Mouse (Mus musculus) lung, adult 2 months (tissue): ENCODE results near the gene Lect2. TPM values are rescaled to one million over a fixed set of nuclear protein-coding genes. Genes with fewer than 3 reads are reported as not detected.
A peak's percentile ranks its signal among the peaks of the same experiment; 100 is the strongest.

ENCODE experiments used
- DNase-seq: peaks from one replicate; pipeline ENCODE4 v3.0.0; 2022
- H3K4me1 ChIP-seq: fragments of 200-500 bp; 2 replicates; pipeline ENCODE4 v1.6.1; 2011; ENCODE audit warnings: low read length; ENCODE audit not compliant: control insufficient read depth, insufficient read depth
- H3K4me3 ChIP-seq: fragments of 200-500 bp; replicated peaks from 2 replicates; pipeline ENCODE3; 2011; ENCODE audit warnings: low read depth, mild to moderate bottlenecking, control low read depth, low read length; ENCODE audit errors: extremely low read depth
- CTCF ChIP-seq: fragments of 200-500 bp; IDR thresholded peaks from 2 replicates; pipeline ENCODE4 v1.5.1; 2011; ENCODE audit warnings: mild to moderate bottlenecking, low read length, control low read depth; ENCODE audit not compliant: insufficient read depth
- POLR2A ChIP-seq: fragments of 200-500 bp; IDR thresholded peaks from 2 replicates; pipeline ENCODE4 v1.6.1; 2011; ENCODE audit warnings: low read depth, mild to moderate bottlenecking, control low read depth, low read length, borderline replicate concordance; ENCODE audit errors: extremely low read depth
- WGBS: fragments of 180-500 bp; shearing (Covaris S2); methylation state at CpG from one replicate; pipeline ENCODE4 v1.1.7; 2018; 5-methylcytosine and 5-hydroxymethylcytosine counted together
- polyA plus RNA-seq: library from polyadenylated mRNA; depleted of rRNA; stranded (reverse); fragments of >200 nt; gene quantifications from 2 replicates; pipeline ENCODE4 v1.2.3, GENCODE M21; 2012

Gene Lect2
- polyA plus RNA-seq, 1 experiment = not detected

DNA sequence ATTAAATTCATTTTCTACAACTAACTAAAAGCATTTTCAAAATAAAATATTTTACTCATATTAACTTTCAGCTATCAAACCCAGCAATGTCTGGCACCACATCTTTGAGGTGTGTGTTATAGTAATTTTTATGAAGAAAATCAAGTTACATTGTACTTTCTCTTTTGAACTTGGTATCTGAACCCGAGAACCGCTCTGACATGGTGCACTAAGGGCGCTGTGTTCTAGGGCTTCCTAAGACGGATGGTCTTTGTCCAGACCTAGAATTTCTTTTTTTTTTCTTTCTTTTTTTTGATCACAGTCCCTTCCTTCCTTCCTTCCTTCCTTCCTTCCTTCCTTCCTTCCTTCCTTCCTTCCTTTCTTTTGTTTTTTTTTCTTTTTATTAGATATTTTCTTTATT lies 8.5 kb downstream of the Lect2 start:
- Histone ChIP-seq H3K4me1 (no peaks in the 10 kb centered on the region), H3K4me3 (no peak overlapping the region)
- WGBS = 95% methylated on average over 4 of the region's 4 CpGs
- TF ChIP-seq CTCF (no peak), POLR2A (no peak)
- DNase-seq = no peak

DNA sequence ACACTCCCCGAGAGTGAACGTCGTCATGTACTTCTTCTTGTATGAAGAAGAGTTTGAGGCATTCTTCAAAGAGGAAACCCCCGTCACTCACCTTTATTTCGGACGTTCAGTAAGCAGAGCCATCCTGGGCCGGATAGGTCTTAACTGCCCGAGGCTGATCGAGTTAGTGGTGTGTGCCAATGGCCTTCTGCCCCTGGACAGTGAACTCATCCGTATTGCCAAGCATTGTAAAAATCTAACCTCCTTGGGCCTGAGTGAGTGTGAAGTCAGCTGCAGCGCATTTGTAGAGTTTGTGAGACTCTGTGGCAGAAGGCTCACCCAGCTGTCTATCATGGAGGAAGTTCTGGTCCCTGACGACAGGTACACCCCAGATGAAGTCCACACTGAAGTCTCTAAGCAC lies 11.3 kb downstream of the Lect2 start:
- no peak for DNase-seq

DNA sequence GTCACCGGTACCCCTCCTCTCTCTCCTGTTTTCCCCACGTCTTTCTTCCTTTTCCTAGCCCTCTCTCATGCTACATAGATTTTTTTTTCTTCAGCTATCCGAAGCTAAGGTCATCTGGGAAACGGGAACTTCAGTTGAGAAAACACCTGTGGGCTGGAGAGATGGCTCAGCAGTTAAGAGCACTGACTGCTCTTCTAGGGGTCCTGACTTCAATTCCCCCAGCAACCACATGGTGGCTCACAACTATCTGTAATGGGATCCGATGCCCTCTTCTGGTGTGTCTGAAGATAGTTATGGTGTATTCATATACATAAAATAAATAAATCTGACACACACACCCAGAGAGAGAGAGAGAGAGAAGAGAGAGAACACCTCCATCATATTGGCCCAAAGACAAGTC lies 12.7 kb downstream of the Lect2 start:
- no peak for DNase-seq
- Histone ChIP-seq H3K4me1 (no peaks in the 10 kb centered on the region), H3K4me3 (no peak overlapping the region)
- 67% methylated on average over 5 of the region's 5 CpGs for WGBS
- TF ChIP-seq CTCF (no peak), POLR2A (no peak)

More for the DNA sequence above, 11.3 kb downstream of the Lect2 start:
- no peaks in the 10 kb centered on the region for H3K4me1 ChIP-seq
- H3K4me3 ChIP-seq = no peak overlapping the region
- TF ChIP-seq CTCF = no peak
- 77% methylated on average over 12 of the region's 12 CpGs for WGBS

GRCm38 (mm10) chr13:56534931-56535330 lies 13.4 kb downstream of the Lect2 start:
- 80% methylated on average over 5 of the region's 5 CpGs for WGBS

DNA sequence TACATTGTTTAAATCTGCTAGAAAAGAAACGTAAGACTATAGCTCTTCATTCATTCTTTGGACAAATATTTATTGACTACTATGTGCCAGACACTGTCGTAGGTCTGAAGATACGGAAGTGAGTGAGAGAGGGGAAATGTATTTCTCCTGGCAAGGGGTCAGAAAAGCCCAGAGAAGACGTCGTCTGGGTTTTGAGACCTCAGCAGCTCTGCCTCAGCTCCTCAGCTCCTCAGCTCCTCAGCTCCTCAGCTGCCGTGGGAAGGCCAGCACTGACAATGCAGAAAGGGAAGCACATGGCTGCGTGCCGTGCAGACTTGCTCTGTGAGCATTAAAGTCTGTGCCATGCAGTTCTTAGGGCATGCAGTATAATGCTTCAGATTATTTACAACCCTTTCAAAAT lies 18.6 kb downstream of the Lect2 start:
- no peaks in the 10 kb centered on the region for H3K4me1 ChIP-seq
- TF ChIP-seq CTCF = no peak
- no peak overlapping the region for H3K4me3 ChIP-seq
- DNase-seq = no peak
- 39% methylated on average over 8 of the region's 8 CpGs for WGBS

More at GRCm38 (mm10) chr13:56534931-56535330, 13.4 kb downstream of the Lect2 start:
- DNase-seq = no peak
- no peaks in the 10 kb centered on the region for H3K4me1 ChIP-seq
- no peak overlapping the region for H3K4me3 ChIP-seq
- TF ChIP-seq CTCF (no peak), POLR2A (no peak)

GRCm38 (mm10) chr13:56529031-56529430 lies 19.3 kb downstream of the Lect2 start:
- no peak for DNase-seq
- TF ChIP-seq CTCF = no peak
- no peak for TF ChIP-seq POLR2A
- Histone ChIP-seq H3K4me1 (no peaks in the 10 kb centered on the region), H3K4me3 (no peak overlapping the region)
- 62% methylated on average over 4 of the region's 4 CpGs for WGBS

DNA sequence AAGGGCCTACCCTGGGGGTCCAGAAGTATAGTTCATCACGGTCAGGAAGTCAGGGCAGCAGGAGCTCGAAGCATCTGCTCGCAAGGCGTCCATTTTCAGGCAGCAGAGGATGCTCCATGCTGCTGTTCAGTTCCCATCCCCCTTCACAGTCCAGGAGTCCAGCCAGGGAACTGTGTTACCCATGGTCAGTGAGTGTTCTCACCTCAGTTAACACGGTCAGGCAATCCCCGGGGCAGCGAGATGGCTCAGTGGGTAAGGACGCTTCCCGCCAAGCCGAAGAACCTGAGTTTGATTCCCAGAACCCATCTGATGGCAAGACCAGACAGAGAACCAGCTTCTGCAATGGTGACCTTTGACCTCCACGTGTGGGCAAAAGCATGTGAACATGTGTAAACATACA lies 20.0 kb downstream of the Lect2 start:
- no peaks in the 10 kb centered on the region for H3K4me1 ChIP-seq
- 87% methylated on average over 11 of the region's 11 CpGs for WGBS
- H3K4me3 ChIP-seq = no peak overlapping the region
- no peak for DNase-seq
- TF ChIP-seq POLR2A (no peak), CTCF (no peak)

DNA sequence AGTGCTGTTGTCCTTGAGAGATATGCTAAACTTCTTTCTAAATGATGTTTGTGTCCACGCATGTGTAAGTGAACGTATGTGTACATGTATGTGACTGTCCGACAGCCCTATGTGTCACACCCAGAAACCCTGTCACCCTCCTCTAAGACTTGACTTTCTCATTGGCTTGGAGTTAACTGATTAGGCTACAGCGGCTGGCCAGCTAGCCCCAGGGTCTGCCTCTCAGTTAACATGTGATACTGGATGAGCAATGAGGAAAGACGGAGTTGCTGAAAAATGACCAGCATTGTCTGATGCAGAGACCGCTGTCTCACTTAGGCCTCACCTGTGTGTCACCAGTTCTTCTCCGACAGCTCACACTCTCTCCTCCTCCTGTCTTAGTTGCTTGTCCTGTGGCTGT lies 20.5 kb downstream of the Lect2 start:
- no peak overlapping the region for H3K4me3 ChIP-seq
- DNase-seq = no peak
- WGBS = 93% methylated on average over 7 of the region's 7 CpGs

GRCm38 (mm10) chr13:56526871-56527270 lies 21.4 kb downstream of the Lect2 start:
- H3K4me3 ChIP-seq = no peak overlapping the region
- TF ChIP-seq POLR2A = no peak
- TF ChIP-seq CTCF = no peak
- no peaks in the 10 kb centered on the region for H3K4me1 ChIP-seq
- WGBS = 73% methylated on average over 12 of the region's 12 CpGs
- no peak for DNase-seq

More for the DNA sequence above, 20.5 kb downstream of the Lect2 start:
- TF ChIP-seq CTCF = no peak
- TF ChIP-seq POLR2A = no peak
- no peaks in the 10 kb centered on the region for H3K4me1 ChIP-seq

DNA sequence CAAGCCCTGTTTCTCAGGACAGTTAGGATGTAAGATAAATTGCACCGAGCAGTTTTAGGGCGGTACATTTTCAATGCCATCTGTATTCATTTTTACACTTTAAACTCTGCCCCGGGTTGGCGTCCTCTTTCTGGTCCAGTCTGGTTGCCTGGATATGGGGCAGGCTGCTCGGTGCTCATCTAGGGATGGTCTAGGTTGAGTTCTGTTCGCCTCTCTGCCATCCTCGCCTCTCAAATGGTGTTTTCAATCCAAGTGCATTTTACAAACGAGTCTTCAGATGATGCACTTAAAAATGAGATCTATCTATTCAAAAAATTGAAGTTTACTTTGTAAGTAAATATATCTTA lies 25.5 kb downstream of the Lect2 start:
- no peaks in the 10 kb centered on the region for H3K4me1 ChIP-seq
- TF ChIP-seq CTCF (no peak), POLR2A (no peak)
- WGBS = 3% methylated on average over 8 of the region's 8 CpGs
- H3K4me3 ChIP-seq = peak overlapping the region; percentile 56
- DNase-seq = no peak
